Mouse (Mus musculus) lung, embryonic 16.5 days (tissue): ENCODE measurements around the gene Lin7c. TPM values are rescaled to one million over a fixed set of nuclear protein-coding genes. Genes with fewer than 3 reads are reported as not detected.

Experiments used
- ATAC-seq: fragments of 200-750 bp; cut with Nextera tagmentation; 2 replicates; pipeline ENCODE4 v1.8.0; 2017; ENCODE audit warnings: low read depth, mild to moderate bottlenecking, moderate library complexity
- H3K27ac ChIP-seq: fragments of 300-500 bp; sonication (generic); 2 replicates; pipeline ENCODE4 v1.5.1; 2014; ENCODE audit warnings: mild to moderate bottlenecking, control low read depth, low read length
- H3K27me3 ChIP-seq: fragments of 300-500 bp; sonication (generic); 2 replicates; pipeline ENCODE4 v1.6.1; 2014; ENCODE audit warnings: low read depth, low read length, mixed read lengths; ENCODE audit not compliant: control insufficient read depth, insufficient read depth
- H3K36me3 ChIP-seq: fragments of 300-500 bp; sonication (generic); 2 replicates; pipeline ENCODE4 v1.6.1; 2014; ENCODE audit warnings: low read length; ENCODE audit not compliant: control insufficient read depth, insufficient read depth
- H3K4me1 ChIP-seq: fragments of 300-500 bp; sonication (generic); replicated peaks from 2 replicates; pipeline ENCODE4 v1.6.1; 2014; ENCODE audit warnings: low read length, mixed read lengths; ENCODE audit not compliant: control insufficient read depth, insufficient read depth
- H3K4me2 ChIP-seq: fragments of 300-500 bp; sonication (generic); 2 replicates; pipeline ENCODE4 v1.6.1; 2014; ENCODE audit warnings: low read depth, low read length, control low read depth
- H3K4me3 ChIP-seq: fragments of 300-500 bp; sonication (generic); 2 replicates; pipeline ENCODE4 v1.5.1; 2014; ENCODE audit warnings: mild to moderate bottlenecking, low read length, control low read depth
- H3K9ac ChIP-seq: fragments of 300-500 bp; sonication (generic); 2 replicates; pipeline ENCODE4 v1.6.1; 2014; ENCODE audit warnings: low read length, control low read depth
- H3K9me3 ChIP-seq: fragments of 300-500 bp; sonication (generic); 2 replicates; pipeline ENCODE4 v1.6.1; 2016; ENCODE audit warnings: low read length; ENCODE audit not compliant: control insufficient read depth
- WGBS: fragments of 180-500 bp; shearing (Covaris S2); extraction: QIAGEN DNeasy Blood & Tissue Kit; methylation state at CpG from one replicate; pipeline ENCODE4 v1.1.7; 2014; 5-methylcytosine and 5-hydroxymethylcytosine counted together
- polyA plus RNA-seq: library from polyadenylated mRNA; unstranded; fragments of >200 nt; fragmentation: Nextera tagmentation; extraction: Ambion mirVana; gene quantifications from 2 replicates; pipeline ENCODE4 v1.2.1, GENCODE M21; 2015

The Lin7c gene
- polyA plus RNA-seq, 1 experiment from 2014 or later, result 65.0 TPM

- no peak overlapping the region for H3K4me3 ChIP-seq
- H3K36me3 ChIP-seq, result no peaks in the 10 kb centered on the region
- no peak overlapping the region for H3K4me2 ChIP-seq
- no peaks in the 10 kb centered on the region for H3K4me1 ChIP-seq
- WGBS, result 81% methylated on average over 8 of the region's 8 CpGs
- H3K9ac ChIP-seq, result no peak overlapping the region
- ATAC-seq, result no peak
- H3K9me3 ChIP-seq, result no peaks in the 10 kb centered on the region
- H3K27ac ChIP-seq, result no peak overlapping the region
- no peaks in the 10 kb centered on the region; the same call in 1 of the 2 replicates for H3K27me3 ChIP-seq
Observed at GRCm38 (mm10) chr2:109942810-109943570, 52.3 kb downstream of the Lin7c start.

GRCm38 (mm10) chr2:109944995-109945394 lies 54.3 kb downstream of the Lin7c start:
- Histone ChIP-seq H3K9me3 (no peaks in the 10 kb centered on the region), H3K27me3 (no peaks in the 10 kb centered on the region; the same call in 1 of the 2 replicates), H3K4me2 (no peak overlapping the region), H3K4me3 (no peak overlapping the region), H3K27ac (no peak overlapping the region), H3K9ac (no peak overlapping the region), H3K4me1 (no peaks in the 10 kb centered on the region), H3K36me3 (no peaks in the 10 kb centered on the region)
- no peak for ATAC-seq
- 83% methylated on average over 9 of the region's 9 CpGs for WGBS

GRCm38 (mm10) chr2:109945532-109945931 lies 54.9 kb downstream of the Lin7c start:
- H3K27me3 ChIP-seq, result no peaks in the 10 kb centered on the region; the same call in 1 of the 2 replicates
- H3K27ac ChIP-seq, result no peak overlapping the region
- H3K4me2 ChIP-seq, result no peak overlapping the region

GRCm38 (mm10) chr2:109946426-109946825 lies 55.8 kb downstream of the Lin7c start:
- 81% methylated on average over 6 of the region's 6 CpGs for WGBS
- no peak overlapping the region for H3K27ac ChIP-seq
- H3K27me3 ChIP-seq, result no peaks in the 10 kb centered on the region; the same call in 1 of the 2 replicates
- H3K4me1 ChIP-seq, result no peaks in the 10 kb centered on the region
- no peak for ATAC-seq
- H3K4me2 ChIP-seq, result no peak overlapping the region
- H3K4me3 ChIP-seq, result no peak overlapping the region
- H3K36me3 ChIP-seq, result no peaks in the 10 kb centered on the region
- H3K9ac ChIP-seq, result no peak overlapping the region
- no peaks in the 10 kb centered on the region for H3K9me3 ChIP-seq

More at GRCm38 (mm10) chr2:109945532-109945931, 54.9 kb downstream of the Lin7c start:
- 80% methylated on average over 4 of the region's 4 CpGs for WGBS
- Histone ChIP-seq H3K36me3 (no peaks in the 10 kb centered on the region), H3K9me3 (no peaks in the 10 kb centered on the region), H3K4me1 (no peaks in the 10 kb centered on the region), H3K4me3 (no peak overlapping the region), H3K9ac (no peak overlapping the region)
- no peak for ATAC-seq

- Histone ChIP-seq H3K9ac (no peak overlapping the region), H3K4me2 (no peak overlapping the region), H3K9me3 (no peaks in the 10 kb centered on the region), H3K4me3 (no peak overlapping the region), H3K36me3 (no peaks in the 10 kb centered on the region), H3K27me3 (no peaks in the 10 kb centered on the region), H3K4me1 (no peaks in the 10 kb centered on the region), H3K27ac (no peak overlapping the region)
- no peak for ATAC-seq
Observed at GRCm38 (mm10) chr2:109949519-109949918, 58.9 kb downstream of the Lin7c start.

GRCm38 (mm10) chr2:109950311-109950710 lies 59.7 kb downstream of the Lin7c start:
- H3K36me3 ChIP-seq, result no peaks in the 10 kb centered on the region
- no peaks in the 10 kb centered on the region for H3K27me3 ChIP-seq
- ATAC-seq, result no peak
- no peak overlapping the region for H3K27ac ChIP-seq
- WGBS, result 57% methylated on average over 3 of the region's 3 CpGs
- H3K4me1 ChIP-seq, result no peaks in the 10 kb centered on the region
- H3K9me3 ChIP-seq, result no peaks in the 10 kb centered on the region
- H3K9ac ChIP-seq, result no peak overlapping the region
- no peak overlapping the region for H3K4me2 ChIP-seq
- no peak overlapping the region for H3K4me3 ChIP-seq

Other genes with a start within 250 kb of the Lin7c start
- gene Bdnf, start 216.2 kb upstream of the Lin7c start, polyA plus RNA-seq, result 0.58 and 0.79 TPM in 2 replicates
- gene Lgr4, start 26.8 kb downstream of the Lin7c start, polyA plus RNA-seq, result 2.0 TPM in 2 replicates
- 33.5 and 38.7 TPM in 2 replicates for gene Ccdc34, start 127.0 kb downstream of the Lin7c start, polyA plus RNA-seq